Mouse (Mus musculus) midbrain, embryonic 13.5 days (tissue): ENCODE results near the gene Zfp84. TPM values are rescaled to one million over a fixed set of nuclear protein-coding genes. Genes with fewer than 3 reads are reported as not detected.

Experiments used
- ATAC-seq: fragments of 200-750 bp; cut with Nextera tagmentation; 2 replicates; pipeline ENCODE4 v1.8.0; 2017; ENCODE audit warnings: mild to moderate bottlenecking, moderate TSS enrichment, moderate library complexity
- H3K27ac ChIP-seq: fragments of 300-500 bp; sonication (generic); 2 replicates; pipeline ENCODE4 v1.5.1; 2015; ENCODE audit warnings: inconsistent platforms, mild to moderate bottlenecking, moderate library complexity
- H3K27me3 ChIP-seq: fragments of 300-500 bp; sonication (generic); 2 replicates; pipeline ENCODE4 v1.6.1; 2015; ENCODE audit warnings: mild to moderate bottlenecking, inconsistent platforms
- H3K36me3 ChIP-seq: fragments of 300-500 bp; sonication (generic); 2 replicates; pipeline ENCODE4 v1.6.1; 2015; ENCODE audit warnings: mild to moderate bottlenecking, inconsistent platforms
- H3K4me1 ChIP-seq: fragments of 300-500 bp; sonication (generic); replicated peaks from 2 replicates; pipeline ENCODE4 v1.6.1; 2015; ENCODE audit warnings: inconsistent platforms
- H3K4me2 ChIP-seq: fragments of 300-500 bp; sonication (generic); replicated peaks from 2 replicates; pipeline ENCODE4 v1.6.1; 2015; ENCODE audit warnings: moderate library complexity, mild to moderate bottlenecking, inconsistent platforms
- H3K4me3 ChIP-seq: fragments of 300-500 bp; sonication (generic); replicated peaks from 2 replicates; pipeline ENCODE4 v1.5.1; 2015; ENCODE audit warnings: mild to moderate bottlenecking, inconsistent platforms
- H3K9ac ChIP-seq: fragments of 300-500 bp; sonication (generic); replicated peaks from 2 replicates; pipeline ENCODE4 v1.6.1; 2015; ENCODE audit warnings: mild to moderate bottlenecking, inconsistent platforms
- H3K9me3 ChIP-seq: fragments of 300-500 bp; sonication (generic); 2 replicates; pipeline ENCODE4 v1.6.1; 2016; ENCODE audit warnings: mild to moderate bottlenecking, inconsistent platforms
- whole genome bisulfite sequencing: fragments of 180-500 bp; shearing (Covaris S2); methylation state at CpG from one replicate; pipeline ENCODE4 v1.1.7; 2015; 5-methylcytosine and 5-hydroxymethylcytosine counted together
- microRNA counts: library from miRNA; unstranded; fragments of <30 nt; microRNA quantifications from one replicate; lab custom pipeline; 2016
- microRNA-seq: library from miRNA; unstranded; fragments of <30 nt; microRNA quantifications from one replicate; pipeline ENCODE4, GENCODE M21; 2016
- polyA plus RNA-seq: library from polyadenylated mRNA; unstranded; fragments of >200 nt; fragmentation: Nextera tagmentation; extraction: Ambion mirVana; gene quantifications from 2 replicates; pipeline ENCODE4 v1.2.1, GENCODE M21; 2015

Zfp84 gene
- polyA plus RNA-seq, 1 experiment from 2014 or later = 19.0 TPM

- Histone ChIP-seq H3K4me2 (no peak overlapping the region), H3K36me3 (peaks cover 87% of the 10 kb centered on the region), H3K9me3 (no peaks in the 10 kb centered on the region), H3K27me3 (no peaks in the 10 kb centered on the region), H3K27ac (no peak overlapping the region), H3K9ac (no peak overlapping the region), H3K4me1 (no peaks in the 10 kb centered on the region), H3K4me3 (no peak overlapping the region)
- 94% methylated on average over 12 of the region's 12 CpGs for WGBS
- no peak for ATAC-seq
Observed at GRCm38 (mm10) chr7:29828001-29828400, 59.6 kb downstream of the Zfp84 start.

MicroRNAs within 50 kb of the gene (microRNA counts, 519-probe panel; counts per million panel counts)
- 110 counts per million, percentile 56 among the panel's probes with 10 or more counts for microRNA mmu-miR-1964 (lab: Ali Mortazavi, UCI)

Small RNA genes lying within 50 kb of the gene (microRNA-seq; reads per million reads assigned to microRNA genes)
- gene Mir1964 = 3.1 reads per million, percentile 11 among the genes with 10 or more reads in this experiment

Other genes starting within 250 kb of the Zfp84 start
- 14.8 and 15.2 TPM in 2 replicates for gene Sipa1l3, start 249.9 kb upstream of the Zfp84 start, polyA plus RNA-seq
- 0.32 and 0.59 TPM in 2 replicates for gene Catsperg2, start 41.5 kb upstream of the Zfp84 start, polyA plus RNA-seq
- 14.2 and 14.9 TPM in 2 replicates for gene Zfp30, start 15.4 kb downstream of the Zfp84 start, polyA plus RNA-seq
- gene Zfp790, start 47.6 kb downstream of the Zfp84 start, polyA plus RNA-seq = 29.7 and 29.9 TPM in 2 replicates
- gene Zfp940, start 85.1 kb downstream of the Zfp84 start, polyA plus RNA-seq = 12.8 and 14.4 TPM in 2 replicates
- 18.3 and 19.9 TPM in 2 replicates for gene Zfp420, start 91.4 kb downstream of the Zfp84 start, polyA plus RNA-seq
- 14.8 and 15.6 TPM in 2 replicates for gene Zfp27, start 138.0 kb downstream of the Zfp84 start, polyA plus RNA-seq
- 8.7 and 8.9 TPM in 2 replicates for gene Zfp383, start 139.7 kb downstream of the Zfp84 start, polyA plus RNA-seq
- gene Zfp74, start 185.5 kb downstream of the Zfp84 start, polyA plus RNA-seq = 19.9 and 20.5 TPM in 2 replicates
- gene Zfp568, start 215.4 kb downstream of the Zfp84 start, polyA plus RNA-seq = 6.8 and 7.7 TPM in 2 replicates